Mouse (Mus musculus) frontal cortex, postnatal 14 days (tissue): ENCODE data around the gene Gm3239.
"Not testable (repeated sequence)": the region's sequence is repeated elsewhere in the genome, so short reads cannot be mapped to it uniquely, and the experiment has no call there.

Experiments
- DNase-seq, 2 experiments: peaks; one replicate each; pipeline ENCODE4 v3.0.0; 2022; ENCODE audit warnings: low spot score in 2 of 2

The Gm3239 gene

GRCm38 (mm10) chr14:4663892-4664291 lies at the start of gene Gm3239:
Gm3239 (plus strand) TSS chr14:4664192.
- DNase-seq: not testable (repeated sequence)

- not testable (repeated sequence) for DNase-seq
These were observed 31.9 kb upstream of the Gm3239 start, which contains the start of gene Gm8159 for GRCm38 (mm10) chr14:4632052-4632451. Gm8159 (plus strand) TSS chr14:4632352.

GRCm38 (mm10) chr14:4649309-4649708 lies 14.7 kb upstream of the Gm3239 start:
- DNase-seq: peak in 1 of 2 experiments; percentile 2

- DNase-seq: peak; percentile 3 to 8
These were observed 13.7 kb upstream of the Gm3239 start for GRCm38 (mm10) chr14:4650324-4650723.

- not testable (repeated sequence) for DNase-seq
These were observed 44.9 kb downstream of the Gm3239 start, which contains the start of gene Gm7876 for GRCm38 (mm10) chr14:4708938-4709337. Gm7876 (plus strand) TSS chr14:4709238.
